Mouse (Mus musculus) embryonic stem cell, embryonic (primary cell): ENCODE measurements around the gene Fndc3a.

ENCODE experiments used
- CTCF ChIA-PET, 4 experiments: fragments of 300-600 bp in 2 of 4; fragments of 350-600 bp in 2 of 4; sonication (Branson Sonifier 250); formaldehyde crosslinking; loops; one replicate each; lab custom pipeline; 2022; ENCODE audit warnings: inconsistent platforms in 2 of 4; lab: Charles Lee
- POLR2A ChIA-PET, 4 experiments: fragments of 300-600 bp in 2 of 4; fragments of 350-600 bp in 2 of 4; sonication (Branson Sonifier 250); formaldehyde crosslinking; loops; one replicate each; lab custom pipeline; 2022; ENCODE audit warnings: antibody characterized with exemption in 4 of 4, inconsistent platforms in 1 of 4; lab: Charles Lee

Fndc3a gene

DNA sequence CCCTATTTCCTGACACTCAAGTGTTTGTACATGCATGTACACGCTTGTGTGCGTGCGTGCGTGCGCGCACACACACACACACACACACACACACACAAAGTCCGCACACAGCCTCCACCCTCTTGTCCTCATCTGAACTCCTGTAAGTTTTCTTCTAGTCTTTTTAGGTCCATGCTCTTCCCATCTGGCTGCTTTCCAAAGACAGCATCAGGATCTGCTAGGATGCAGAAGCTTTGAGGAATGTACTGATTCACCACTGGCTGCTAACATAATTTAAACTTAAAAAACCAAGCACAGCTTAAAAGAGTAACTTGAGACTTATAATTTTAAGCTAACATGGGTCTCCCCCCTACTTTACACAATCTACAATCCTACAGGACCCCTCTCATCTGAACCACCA lies 115.6 kb downstream of the Fndc3a start:
- ChIA-PET POLR2A (interaction anchor here in 1 of 4 experiments (0.5 to 3.5 kb wide), 4 partner anchors 9 to 221 kb away, joined by 3 to 21 read pairs (median 8); no protein-coding TSS in a partner anchor), CTCF (interaction anchor here in 2 of 4 experiments (0.6 kb wide), 2 partner anchors 90 to 473 kb away, joined by 3 to 7 read pairs; no protein-coding TSS in a partner anchor)

DNA sequence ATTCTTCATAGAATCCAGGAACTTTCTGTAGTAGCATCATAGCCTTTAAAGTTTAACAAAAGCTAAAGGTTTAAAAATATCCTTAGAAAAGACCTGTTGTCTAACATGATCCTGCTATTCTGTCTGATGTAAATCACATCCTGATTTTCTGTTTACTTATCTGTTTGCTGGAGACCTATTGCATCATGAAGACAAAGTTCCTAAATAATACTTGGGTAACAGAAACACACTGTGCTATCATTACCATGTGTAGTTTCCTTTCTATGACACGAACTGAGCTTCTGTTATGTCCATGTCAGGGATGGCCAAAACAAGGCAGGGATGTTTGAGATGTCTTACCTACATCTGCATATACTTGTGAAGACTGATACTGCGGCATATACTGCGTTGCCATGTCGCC lies 120.4 kb downstream of the Fndc3a start:
- POLR2A ChIA-PET = interaction anchor here in 2 of 4 experiments (0.5 to 1.6 kb wide), 4 partner anchors 13 to 630 kb away, joined by 3 to 5 read pairs (median 4); no protein-coding TSS in a partner anchor
- CTCF ChIA-PET = no interaction called here

DNA sequence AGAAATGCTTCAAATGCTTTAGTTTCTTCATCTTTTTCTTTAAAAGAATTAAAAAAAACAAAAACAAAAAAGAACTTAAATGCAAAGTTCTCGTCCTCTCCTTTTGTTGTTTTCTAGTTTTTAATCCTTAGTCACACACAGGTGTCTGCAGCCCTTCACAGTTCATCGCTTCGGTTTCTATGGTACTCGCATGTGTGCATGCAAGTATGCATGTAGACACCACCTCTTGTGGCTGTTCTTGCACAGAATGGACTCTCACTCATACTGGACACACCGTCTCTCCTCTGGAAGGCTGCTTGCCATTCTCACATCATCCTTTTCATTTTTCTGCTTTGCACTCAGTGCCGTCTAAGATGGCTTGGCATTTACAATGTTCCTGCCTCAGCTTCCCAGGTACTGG lies 126.8 kb downstream of the Fndc3a start:
- ChIA-PET CTCF (interaction anchor here in 1 of 4 experiments (1.3 kb wide), 1 partner anchor 400 kb away, joined by 3 read pairs; no protein-coding TSS in a partner anchor), POLR2A (interaction anchor here in 2 of 4 experiments (1.1 to 1.6 kb wide), 2 partner anchors 20 to 21 kb away, joined by 3 to 5 read pairs; no protein-coding TSS in a partner anchor)

DNA sequence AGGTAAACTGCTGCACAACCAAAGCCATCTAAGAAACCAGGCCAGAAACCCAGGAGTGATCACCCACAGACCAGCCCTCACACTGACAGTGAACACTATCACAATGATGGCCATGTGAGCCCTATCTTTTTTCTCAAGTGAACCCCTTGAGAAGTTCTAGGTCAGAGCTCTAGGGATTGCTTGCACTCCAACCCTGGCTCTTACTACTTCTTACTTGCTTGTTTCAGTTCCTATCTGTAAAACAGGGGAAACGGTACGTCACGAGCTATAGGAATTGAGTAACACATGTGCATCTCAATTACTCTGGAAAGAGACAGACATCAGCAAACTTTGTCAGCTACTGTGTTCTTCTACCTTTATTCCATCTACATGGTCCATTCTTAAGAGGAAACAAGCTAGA lies 128.8 kb downstream of the Fndc3a start:
- ChIA-PET CTCF (no interaction called here), POLR2A (interaction anchor here in 1 of 4 experiments (1.8 to 3.1 kb wide), 2 partner anchors 12 to 23 kb away, joined by 6 to 11 read pairs; no protein-coding TSS in a partner anchor)

DNA sequence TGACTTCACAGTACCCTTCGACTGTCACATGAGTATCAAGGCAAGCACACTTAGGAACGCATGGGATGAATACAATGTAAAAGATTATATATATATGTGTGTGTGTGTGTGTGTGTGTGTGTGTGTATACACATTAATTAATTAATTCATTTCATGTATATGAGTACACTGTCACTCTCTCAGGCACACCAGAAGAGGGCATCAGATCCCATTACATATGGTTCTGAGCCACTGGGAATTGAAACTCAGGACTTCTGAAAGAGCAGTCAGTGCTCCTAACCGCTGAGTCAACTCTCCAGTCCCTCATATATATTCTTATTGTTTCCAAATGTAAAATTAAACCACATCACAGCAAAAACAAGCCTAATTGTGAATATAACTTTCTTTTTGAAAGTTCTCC lies 133.5 kb downstream of the Fndc3a start:
- POLR2A ChIA-PET = interaction anchor here in 1 of 4 experiments (1.4 kb wide), 1 partner anchor 9 kb away, joined by 3 read pairs; no protein-coding TSS in a partner anchor

DNA sequence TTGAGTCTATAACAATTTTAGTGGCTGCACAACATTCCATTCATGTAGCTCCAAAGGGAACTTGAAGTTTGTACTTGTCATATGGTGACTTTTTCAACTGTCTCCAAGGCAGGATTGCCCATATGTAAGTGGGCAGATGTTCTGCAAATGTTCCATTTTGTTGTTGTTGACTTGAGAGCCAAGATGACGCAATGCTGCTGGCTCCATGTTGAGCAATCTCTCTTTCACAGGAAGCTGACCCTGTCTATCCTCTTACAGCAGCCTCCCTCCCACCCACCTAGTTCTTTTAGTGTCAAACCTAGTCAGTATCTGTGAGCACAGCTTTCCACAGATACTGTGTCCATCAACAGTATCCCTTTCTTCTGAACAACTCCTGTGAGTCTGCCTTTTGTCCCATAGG lies 145.9 kb downstream of the Fndc3a start:
- CTCF ChIA-PET = no interaction called here
- POLR2A ChIA-PET = no interaction called here

More for the DNA sequence above, 133.5 kb downstream of the Fndc3a start:
- CTCF ChIA-PET = no interaction called here

DNA sequence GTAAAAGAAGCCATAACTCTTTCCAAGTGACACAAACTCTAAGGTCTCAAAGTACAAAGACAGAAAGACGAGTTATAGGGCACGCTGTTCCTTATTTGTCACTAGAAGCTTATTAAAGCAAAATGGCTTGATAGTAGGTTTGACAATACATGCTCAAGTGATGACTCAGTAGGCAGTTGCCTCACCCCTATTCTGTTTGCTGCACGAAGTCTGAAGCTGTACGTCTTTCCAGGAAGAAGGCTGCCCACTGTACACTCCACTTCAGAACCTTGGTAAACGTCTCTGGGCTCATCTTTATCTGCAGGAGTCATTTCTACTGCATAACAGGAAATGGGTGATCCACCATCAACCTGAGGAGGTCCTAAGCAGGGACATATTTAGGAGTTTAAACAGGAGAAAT lies 151.0 kb downstream of the Fndc3a start:
- ChIA-PET CTCF (no interaction called here), POLR2A (no interaction called here)

DNA sequence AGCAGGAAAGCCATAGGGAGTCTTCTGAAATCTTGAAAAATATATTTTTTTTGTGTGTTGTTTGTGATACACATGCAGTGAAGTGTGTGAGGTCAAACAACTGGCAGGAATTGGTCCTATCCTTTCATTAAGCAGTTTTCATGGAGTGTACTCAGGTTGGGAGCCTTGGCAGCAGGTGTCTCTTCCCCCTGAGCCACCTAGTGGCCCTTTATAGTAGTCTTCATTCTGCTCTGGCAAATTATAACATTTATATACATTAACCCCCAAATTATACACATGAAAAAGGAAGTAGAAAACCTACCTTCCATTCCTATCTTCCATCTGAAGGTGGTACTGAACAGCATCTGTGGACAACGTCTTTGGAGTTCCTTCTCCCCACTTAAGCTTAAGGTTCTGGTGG lies 154.0 kb downstream of the Fndc3a start:
- CTCF ChIA-PET = no interaction called here

DNA sequence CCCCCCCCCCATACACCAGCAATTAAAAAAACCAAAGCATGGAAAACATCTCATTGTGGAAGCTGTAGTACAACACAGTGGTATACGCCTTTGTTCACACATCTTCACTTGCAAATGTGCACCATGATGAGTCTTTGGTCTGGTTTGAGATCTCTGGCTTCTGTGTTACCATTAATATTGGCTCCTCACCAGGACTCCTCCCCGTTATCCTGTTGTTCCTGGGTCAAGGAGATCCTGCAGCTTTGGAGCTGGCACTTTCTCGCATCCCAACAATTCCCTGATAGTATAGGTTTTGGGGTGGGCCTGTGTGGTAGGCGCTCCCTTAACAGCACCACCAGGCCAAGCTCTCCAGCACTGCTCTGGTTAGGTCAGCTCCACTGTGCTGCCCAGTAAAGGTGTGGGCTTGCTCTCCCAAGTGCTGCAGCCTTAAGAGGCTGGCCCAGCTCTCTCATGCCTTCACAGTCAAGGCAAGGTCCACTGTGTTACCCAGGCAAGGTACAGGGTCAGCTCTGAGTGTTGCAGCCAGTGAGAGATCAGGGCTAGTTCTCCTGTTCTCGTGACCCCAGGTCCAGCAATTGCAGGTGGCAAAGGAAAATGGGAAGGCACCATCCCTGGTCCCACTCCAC lies 173.3 kb downstream of the Fndc3a start:
- POLR2A ChIA-PET = interaction anchor here in 1 of 4 experiments (0.7 to 0.9 kb wide), 2 partner anchors 16 to 512 kb away, joined by 3 read pairs; no protein-coding TSS in a partner anchor
- CTCF ChIA-PET = no interaction called here

More for the DNA sequence above, 154.0 kb downstream of the Fndc3a start:
- POLR2A ChIA-PET = no interaction called here

DNA sequence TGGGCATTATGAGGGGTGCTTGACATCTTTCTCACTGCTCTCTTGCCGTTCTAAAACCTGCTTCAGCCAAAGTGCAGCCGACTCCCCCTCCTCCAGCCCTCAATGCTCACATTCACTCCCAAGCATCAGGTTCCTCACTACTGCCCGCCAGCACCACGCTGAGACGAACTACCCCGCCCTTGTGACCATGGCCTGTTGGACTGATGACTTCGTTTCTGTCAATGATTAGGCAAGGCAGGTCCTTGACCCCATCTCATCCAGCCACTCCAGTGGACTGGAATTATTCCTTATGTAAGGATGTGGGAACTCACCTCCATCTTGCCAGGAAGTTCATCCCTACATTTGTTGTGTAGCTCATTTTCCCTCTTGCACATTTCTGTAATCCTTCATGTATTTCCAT lies 175.9 kb downstream of the Fndc3a start:
- ChIA-PET POLR2A (interaction anchor here in 2 of 4 experiments (0.6 to 1.1 kb wide), 3 partner anchors 176 to 1163 kb away, joined by 4 read pairs; partner anchors contain the start of gene Fndc3a (in 1 of the 2)), CTCF (no interaction called here)

DNA sequence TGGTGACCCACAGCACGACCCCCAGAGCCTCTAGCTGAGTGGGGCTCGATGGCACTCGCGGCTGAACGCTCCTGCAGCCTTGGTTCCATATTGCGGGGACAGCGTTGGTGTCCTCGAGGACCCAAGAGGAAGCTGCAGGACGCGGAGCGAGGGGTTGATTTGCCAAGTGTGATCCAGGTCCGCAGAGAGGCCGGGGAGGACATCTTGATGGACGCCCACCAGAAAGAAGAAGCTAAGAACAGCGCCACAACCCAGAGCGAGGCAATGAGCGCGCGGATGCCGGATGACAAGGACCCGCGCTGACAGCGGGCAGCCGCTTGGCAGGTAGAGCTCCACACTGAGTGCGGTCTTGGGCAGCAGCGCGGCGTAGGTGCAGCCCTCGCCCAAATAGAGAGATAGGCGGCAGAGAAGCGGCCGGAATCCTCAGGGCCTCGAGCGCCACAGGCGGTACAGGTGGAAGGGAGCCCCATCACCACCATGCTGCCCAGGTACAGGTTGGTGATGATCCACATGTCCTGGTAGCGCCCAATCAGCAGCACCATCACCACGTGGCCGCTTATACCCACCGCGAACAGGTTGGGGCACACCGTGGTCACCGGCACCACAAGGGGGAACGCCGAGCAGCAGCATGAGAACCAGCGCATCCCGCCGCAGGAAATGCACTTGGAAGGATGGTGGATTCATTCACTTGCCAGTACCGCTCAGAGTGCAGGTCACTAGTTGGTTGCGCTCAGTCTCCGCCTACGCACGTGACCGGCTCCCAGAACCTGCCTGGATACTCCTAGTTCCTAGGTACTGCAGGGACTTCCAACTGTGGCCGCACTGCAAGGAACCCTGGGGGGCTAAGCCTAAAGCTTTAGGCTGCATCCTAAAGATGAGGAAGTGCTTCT lies 177.5 kb downstream of the Fndc3a start:
- CTCF ChIA-PET = no interaction called here
- POLR2A ChIA-PET = interaction anchor here in 1 of 4 experiments (1.1 kb wide), 1 partner anchor 178 kb away, joined by 4 read pairs; the partner anchor contains the start of gene Fndc3a

DNA sequence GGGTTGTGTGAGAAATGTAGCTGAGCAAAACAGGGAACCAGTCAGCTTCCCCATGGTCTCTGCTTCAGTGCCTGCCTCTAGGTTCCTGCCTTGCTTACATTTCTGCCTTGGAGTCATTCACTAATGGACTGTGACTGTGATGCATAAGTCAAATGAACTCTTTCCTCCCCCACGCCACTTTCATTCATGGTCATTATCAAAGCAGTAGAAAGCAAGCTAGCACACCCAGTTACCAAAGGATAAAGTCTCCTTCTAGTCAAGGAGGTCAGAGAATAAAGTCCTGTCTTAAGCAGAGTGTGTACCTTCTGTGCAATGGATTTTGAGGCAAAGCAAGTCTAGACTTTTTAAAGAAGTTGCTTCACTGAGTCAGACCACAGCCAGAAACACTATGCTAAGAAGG lies 182.7 kb downstream of the Fndc3a start:
- POLR2A ChIA-PET = no interaction called here
- CTCF ChIA-PET = interaction anchor here in 2 of 4 experiments (1.0 to 1.1 kb wide), 2 partner anchors 10 to 80 kb away, joined by 3 read pairs; no protein-coding TSS in a partner anchor

DNA sequence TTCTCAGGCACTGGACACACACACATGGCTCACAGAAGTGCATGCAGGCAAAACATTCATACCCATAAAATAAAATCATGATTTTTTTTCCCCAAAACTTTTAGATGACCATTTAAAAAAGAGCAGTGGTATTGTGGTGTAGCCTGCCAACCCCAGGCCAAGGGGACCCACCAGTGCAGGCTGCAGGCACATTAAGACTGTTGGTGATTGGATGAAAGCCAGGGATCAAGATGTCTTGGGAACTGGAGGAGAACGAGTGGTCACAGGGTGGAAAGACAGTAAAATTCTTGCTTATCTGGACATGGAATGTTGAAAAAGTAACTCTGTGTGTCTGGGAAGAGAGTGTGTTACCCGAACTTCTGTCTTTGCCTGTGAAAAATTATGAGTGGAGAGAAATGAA lies 190.2 kb downstream of the Fndc3a start:
- ChIA-PET CTCF (no interaction called here), POLR2A (no interaction called here)

DNA sequence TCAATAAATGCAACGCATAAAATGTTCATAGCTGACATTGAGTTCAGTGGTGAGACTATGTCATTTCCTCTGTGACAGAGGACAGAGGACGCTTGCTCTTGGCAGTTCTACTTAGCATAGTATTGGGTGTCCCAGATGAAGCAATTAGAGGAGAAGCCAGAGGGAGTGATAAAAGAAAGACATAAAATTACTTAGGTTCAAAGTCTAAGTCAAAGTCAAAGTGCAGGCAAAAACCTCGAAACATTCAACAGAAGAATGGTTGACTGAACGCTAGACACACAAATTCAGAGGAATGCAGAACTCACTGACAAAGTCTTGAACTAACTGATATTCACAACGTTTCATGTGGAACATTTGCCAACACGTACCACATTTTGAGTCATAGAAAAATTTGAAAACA lies 191.0 kb downstream of the Fndc3a start:
- ChIA-PET POLR2A (interaction anchor here in 1 of 4 experiments (0.7 kb wide), 1 partner anchor 22 kb away, joined by 3 read pairs; no protein-coding TSS in a partner anchor), CTCF (interaction anchor here in 2 of 4 experiments (0.6 to 0.7 kb wide), 2 partner anchors 147 to 1512 kb away, joined by 3 read pairs; no protein-coding TSS in a partner anchor)

DNA sequence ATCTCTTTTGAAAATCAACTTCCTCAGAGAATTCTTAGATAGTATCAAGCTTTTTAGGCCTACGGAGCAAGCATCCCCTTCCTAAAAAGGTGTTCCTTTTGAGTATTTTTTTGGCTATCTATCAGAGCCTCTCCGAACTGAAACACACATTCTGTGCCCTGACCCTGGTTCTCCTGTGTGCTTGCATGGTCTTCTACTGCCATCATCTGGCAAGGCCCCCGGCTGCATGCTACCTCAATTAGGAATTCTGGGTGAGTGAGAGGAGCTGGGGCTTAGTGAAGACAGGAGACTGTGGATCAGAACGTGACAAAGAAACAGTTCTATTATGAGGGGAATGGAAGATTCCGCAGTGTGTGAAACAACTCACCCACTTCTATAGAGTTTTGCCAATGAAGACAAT lies 193.4 kb downstream of the Fndc3a start:
- ChIA-PET CTCF (interaction anchor here (0.6 to 2.2 kb wide), 7 partner anchors 11 to 1737 kb away, joined by 3 to 15 read pairs (median 4); no protein-coding TSS in a partner anchor), POLR2A (interaction anchor here in 1 of 4 experiments (0.5 kb wide), 1 partner anchor 11 kb away, joined by 5 read pairs; no protein-coding TSS in a partner anchor)

DNA sequence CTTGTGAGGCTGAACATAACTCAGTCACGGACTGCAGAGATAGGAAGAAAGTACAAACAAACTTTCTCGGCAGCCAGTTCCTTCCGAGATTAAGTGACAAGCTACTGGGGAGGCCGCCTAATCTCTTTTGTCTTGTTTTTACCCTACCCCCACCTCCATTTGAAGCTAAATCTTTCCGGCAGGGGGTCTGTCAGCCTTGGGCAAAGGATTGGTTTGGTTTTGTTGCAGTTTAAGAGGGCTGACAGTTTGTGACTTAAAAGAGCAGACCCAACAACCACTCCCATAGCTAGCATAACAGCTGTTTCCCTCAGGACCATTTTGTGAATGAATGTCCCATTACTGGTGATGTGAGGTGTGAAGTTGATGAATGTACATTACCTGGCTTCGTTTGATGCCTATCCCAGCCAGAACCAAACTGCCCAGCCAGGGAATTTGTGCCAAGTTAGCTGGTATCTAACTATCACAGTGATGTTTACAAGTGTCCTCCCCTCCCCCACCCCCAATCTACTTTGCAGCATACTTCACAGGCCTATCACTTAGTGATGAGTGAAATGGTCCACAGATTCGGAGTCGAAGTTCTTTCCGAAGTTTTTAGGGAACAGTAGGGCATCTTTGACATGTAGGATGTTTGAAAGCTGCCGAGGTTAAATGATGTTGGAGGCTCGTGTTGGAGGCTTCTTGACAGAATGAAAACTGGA lies 202.9 kb downstream of the Fndc3a start:
- ChIA-PET CTCF (interaction anchor here in 3 of 4 experiments (0.6 to 1.2 kb wide), 4 partner anchors 129 to 1454 kb away, joined by 3 to 7 read pairs (median 4); no protein-coding TSS in a partner anchor), POLR2A (no interaction called here)

DNA sequence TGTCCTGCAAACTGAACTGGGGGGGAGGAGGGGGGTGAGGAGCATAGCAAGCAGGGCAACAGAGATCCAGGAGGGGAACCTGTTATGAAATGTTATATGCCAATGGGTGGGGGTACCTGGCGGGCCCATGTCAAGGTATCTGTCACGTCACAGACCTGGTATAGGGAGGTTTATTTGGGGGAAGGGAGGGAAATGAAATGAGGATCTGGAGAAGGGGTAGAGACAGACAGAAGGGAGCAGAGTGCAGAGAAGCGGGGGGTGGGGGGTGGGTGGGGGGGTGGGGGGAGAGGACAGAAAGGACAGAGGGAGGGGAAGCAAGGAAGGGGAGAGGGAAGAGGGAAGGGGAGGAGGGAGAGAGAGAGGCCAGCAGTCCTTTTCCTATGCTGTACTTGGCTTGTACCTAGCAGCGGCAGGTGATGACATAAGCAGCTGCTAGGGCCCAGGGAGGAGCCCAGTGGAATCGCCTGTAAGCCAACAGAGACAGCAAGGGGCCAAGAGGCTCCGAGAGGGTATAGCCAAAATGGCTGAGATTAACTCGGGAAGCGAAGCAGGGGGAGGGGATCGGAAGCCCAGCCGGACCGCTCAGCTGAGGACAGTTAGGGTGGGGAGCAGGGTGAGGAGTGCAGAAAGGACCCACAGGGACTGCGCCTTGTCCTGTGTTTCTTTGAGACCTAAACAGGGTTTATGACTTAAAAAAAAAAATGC lies 203.6 kb downstream of the Fndc3a start:
- ChIA-PET CTCF (interaction anchor here in 3 of 4 experiments (0.6 to 1.2 kb wide), 3 partner anchors 129 to 1453 kb away, joined by 3 to 5 read pairs (median 3); no protein-coding TSS in a partner anchor), POLR2A (interaction anchor here in 1 of 4 experiments (0.8 kb wide), 1 partner anchor 10 kb away, joined by 5 read pairs; no protein-coding TSS in a partner anchor)
